Mouse (Mus musculus) embryonic fibroblast, embryonic 13.5 days (primary cell): ENCODE data around the gene Frmd4b.

ENCODE experiments used
- CTCF ChIP-seq: IDR thresholded peaks from 2 replicates; pipeline ENCODE4 v1.5.1; 2011; ENCODE audit warnings: mild to moderate bottlenecking, control low read depth, low read length, moderate library complexity, borderline replicate concordance; ENCODE audit not compliant: insufficient read depth
- POLR2A ChIP-seq: IDR thresholded peaks from 2 replicates; pipeline ENCODE4 v1.6.1; 2011; ENCODE audit warnings: low read depth, mild to moderate bottlenecking, control low read depth, low read length, moderate library complexity

DNA sequence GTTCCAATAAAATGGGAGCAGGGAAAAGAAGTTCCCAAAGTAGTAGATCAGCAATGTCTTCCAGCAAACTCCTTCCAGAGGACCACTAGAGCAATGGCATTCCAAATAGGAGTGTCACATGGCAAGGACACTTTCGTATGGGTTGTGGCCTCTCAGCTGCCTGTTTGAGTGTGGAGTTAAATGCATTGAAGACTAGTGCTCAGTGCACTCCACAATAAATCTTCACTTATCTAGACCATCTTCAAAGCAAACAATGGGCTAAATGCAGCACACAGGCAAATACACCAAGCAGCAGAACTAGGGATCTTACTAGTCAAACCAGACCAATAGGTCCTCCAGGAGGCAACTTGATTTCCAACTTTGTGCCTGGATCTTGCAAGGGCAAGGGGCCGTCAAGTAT, 49.1 kb upstream of the Frmd4b start:
- TF ChIP-seq POLR2A (no peak), CTCF (no peak)
